Mouse (Mus musculus): ENCODE measurements around the gene Exd2. TPM values are rescaled to one million over a fixed set of nuclear protein-coding genes. Genes with fewer than 3 reads are reported as not detected.
"Not testable (repeated sequence)": the region's sequence is repeated elsewhere in the genome, so short reads cannot be mapped to it uniquely, and the experiment has no call there.

Exd2 gene
- 8.5 and 10.6 TPM in 2 replicates for polyA plus RNA-seq (2012; rRNA removed)

GRCm38 (mm10) chr12:80462942-80463651 is at the start of gene Exd2:
Gene Exd2 (plus strand): TSS chr12:80463095.
- peak; percentile 27 for DNase-seq (ENCODE audit: low read depth)

- DNase-seq (ENCODE audit: low read depth), result no peak
Observed at GRCm38 (mm10) chr12:80415100-80415499, 47.8 kb upstream of the Exd2 start.

GRCm38 (mm10) chr12:80427683-80428082 is 35.2 kb upstream of the Exd2 start:
- no peak for DNase-seq (ENCODE audit: low read depth)

- DNase-seq (ENCODE audit: low read depth), result no peak
Observed at GRCm38 (mm10) chr12:80433266-80433665, 29.6 kb upstream of the Exd2 start.

- no peak for DNase-seq (ENCODE audit: low read depth)
Observed at GRCm38 (mm10) chr12:80434601-80434960, 28.3 kb upstream of the Exd2 start.

DNA sequence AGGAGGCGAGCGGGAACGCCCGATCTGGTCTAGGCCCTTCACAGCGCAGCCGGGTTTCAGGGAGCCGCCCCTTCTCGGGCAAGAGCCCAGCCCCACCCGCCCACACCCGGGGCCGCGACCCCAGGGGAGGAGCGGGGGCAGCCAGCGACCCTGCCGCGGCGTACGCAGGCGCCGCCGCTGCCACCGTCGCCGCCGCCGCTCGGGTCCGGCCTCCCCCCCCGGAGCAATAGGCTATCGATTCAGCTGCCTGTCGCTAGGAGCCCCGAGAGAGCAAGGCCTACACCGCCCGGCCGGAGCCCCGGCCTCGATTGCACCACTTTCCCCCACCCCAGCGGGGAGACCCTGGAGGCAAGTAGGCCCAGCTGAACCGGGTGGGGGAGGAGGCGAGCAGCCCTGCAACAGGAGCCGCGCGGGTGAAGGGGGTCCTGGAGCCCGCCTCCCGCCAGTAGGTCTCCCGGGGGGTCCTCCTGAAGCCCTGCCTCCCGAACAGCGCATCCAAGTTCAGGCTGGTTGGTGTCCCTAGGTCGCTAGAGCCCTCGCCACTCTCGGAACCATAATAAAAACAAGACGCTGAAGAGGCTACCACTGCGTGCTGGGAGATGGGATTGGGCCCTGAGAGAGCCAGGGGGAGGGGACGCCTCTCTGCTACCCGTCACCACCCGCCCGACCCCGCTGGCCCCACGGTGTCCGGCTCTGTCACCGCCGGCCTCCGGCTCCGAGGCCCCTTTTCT is 27.8 kb upstream of the Exd2 start:
- no peak for DNase-seq (ENCODE audit: low read depth)

DNA sequence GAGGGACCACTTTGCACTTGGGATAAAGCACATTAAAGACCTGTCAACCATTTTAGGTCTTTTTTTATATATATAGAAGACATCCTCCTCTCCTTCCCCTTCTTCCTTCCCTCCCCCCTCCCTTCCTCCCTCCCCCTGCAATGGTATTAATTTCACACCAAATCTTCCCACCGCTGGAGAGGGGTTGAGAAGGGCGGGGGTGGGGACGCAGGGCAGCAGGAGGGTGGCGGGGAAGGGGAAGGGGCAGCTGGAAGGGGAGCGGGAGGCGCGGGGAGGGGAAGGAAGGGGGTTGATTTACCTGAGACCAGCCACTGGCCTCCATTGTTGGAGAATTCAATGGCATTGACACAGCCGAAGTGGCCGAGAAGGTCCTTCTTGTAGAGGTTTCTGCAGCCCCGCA is 27.0 kb upstream of the Exd2 start:
- no peak for DNase-seq (ENCODE audit: low read depth)

DNA sequence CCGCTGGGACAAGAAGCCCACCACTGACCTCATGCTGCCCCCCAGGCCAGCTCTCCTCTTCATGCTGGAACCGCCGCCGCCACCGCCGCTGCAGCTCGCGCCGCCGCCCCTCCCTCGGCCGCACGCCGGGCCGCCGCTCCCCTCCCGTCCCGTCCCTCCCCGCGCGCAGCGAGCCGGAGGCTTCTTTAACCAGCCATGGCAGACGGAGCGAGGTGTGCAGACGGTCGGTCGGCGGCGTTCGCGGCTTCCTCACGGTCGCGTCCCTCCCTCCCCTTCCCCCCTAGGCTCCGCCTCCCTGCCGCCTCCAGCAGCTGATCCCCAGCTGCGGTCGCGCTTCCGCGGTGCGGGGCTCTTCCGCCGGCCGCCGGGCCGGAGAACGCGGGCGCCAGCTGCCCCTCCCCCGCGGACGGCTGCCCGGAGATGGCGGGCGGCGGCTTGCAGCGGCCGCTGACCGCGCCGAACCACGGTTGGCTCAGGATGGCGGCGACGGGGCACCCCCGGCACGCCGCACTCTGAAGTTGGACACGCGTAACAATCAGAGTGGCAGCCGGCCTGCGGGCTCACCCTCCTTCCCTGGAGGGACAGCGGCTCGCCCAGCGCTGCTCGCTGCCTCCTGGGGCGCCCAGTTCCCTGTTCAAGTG is 26.4 kb upstream of the Exd2 start, which contains the start of gene Dcaf5:
Gene Dcaf5, minus strand, starts transcription at position 266 of the 641 bp plus-strand sequence.
- DNase-seq (ENCODE audit: low read depth), result no peak

DNA sequence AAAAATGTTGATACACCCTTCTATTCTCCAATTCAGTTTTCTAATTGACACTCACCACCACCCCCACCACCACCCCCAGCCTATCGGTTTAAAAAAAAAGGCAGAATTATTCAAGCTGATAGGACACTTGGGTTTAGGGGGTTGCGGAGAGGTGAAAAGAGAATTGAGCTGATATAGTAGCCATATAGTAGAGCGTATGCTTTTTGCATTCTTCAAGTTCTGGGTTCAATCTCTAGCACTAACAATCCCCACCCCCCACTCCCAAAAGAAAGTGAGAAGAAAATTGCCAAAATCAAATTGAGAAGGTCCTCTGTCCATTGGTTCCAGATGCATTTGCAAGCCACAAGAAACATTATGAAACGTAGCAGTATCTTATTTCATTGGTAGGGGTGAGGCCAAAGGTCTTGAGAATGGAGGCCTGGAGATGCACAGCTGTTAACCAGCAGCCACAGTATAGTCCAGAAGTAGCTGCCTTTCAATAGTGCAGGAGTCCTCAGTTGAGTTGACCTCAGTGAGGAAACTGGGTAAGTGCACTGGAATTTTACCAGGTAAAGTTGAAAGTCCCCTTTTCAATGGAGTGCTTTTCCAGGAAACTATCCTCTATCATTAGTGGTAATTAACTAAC is 25.7 kb upstream of the Exd2 start:
- DNase-seq (ENCODE audit: low read depth), result no peak

- no peak for DNase-seq (ENCODE audit: low read depth)
Observed at GRCm38 (mm10) chr12:80440957-80441356, 21.9 kb upstream of the Exd2 start.

DNA sequence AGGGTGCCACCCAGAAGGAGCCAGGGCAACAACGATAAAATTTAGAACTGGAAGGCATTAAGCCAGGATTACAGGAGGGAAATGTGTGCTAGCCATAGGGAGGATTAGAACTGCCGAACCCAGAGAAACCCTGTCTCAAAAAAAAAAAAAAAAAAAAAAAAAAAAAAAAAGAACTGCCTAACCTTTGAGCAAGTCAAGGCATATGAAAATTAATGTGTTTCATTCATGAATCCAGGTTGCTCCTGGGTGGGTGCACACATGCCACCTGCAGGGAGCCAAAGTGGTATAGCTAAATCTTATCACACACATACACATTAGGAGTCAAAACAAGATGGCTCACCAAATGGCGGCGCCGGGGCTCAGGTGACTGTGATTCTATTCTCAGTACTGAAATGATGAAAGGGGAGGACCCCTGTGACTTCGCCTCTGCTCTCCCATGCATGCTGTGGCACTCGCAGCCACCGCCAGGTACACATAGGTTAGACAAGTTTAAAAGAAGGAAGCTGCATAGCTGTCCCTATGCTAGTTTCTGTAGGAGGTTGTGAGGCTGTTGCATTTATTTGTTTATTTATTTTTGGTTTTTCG is 18.3 kb upstream of the Exd2 start:
- no peak for DNase-seq (ENCODE audit: low read depth)

- DNase-seq (ENCODE audit: low read depth), result no peak
Observed at GRCm38 (mm10) chr12:80453506-80453905, 9.4 kb upstream of the Exd2 start.

GRCm38 (mm10) chr12:80458033-80458432 is 4.9 kb upstream of the Exd2 start:
- no peak for DNase-seq (ENCODE audit: low read depth)

GRCm38 (mm10) chr12:80462292-80462896 is 501 bp upstream of the Exd2 start:
- not testable (repeated sequence) for DNase-seq (ENCODE audit: low read depth)

GRCm38 (mm10) chr12:80463666-80464269 is 873 bp downstream of the Exd2 start:
- DNase-seq (ENCODE audit: low read depth), result no peak

DNA sequence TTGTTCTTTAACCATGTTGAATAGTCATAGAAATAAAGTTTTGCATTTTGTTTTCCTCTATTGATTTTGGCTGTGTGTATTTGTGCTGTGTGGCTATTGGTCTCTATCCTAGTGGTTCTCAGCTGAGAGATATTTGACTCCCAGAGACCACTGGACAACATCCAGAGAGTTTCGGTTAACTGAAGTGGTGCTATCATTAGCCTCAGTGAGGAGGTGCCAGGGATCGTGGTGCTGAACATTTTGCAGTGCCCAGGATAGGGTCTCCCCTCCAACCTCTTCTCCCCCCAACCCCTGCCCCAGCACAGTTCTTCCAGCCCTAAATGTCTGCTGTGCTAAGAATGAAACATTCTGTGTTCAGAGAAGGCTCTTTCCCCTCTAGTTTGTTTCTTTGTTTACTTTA is 7.3 kb downstream of the Exd2 start:
- no peak for DNase-seq (ENCODE audit: low read depth)

DNA sequence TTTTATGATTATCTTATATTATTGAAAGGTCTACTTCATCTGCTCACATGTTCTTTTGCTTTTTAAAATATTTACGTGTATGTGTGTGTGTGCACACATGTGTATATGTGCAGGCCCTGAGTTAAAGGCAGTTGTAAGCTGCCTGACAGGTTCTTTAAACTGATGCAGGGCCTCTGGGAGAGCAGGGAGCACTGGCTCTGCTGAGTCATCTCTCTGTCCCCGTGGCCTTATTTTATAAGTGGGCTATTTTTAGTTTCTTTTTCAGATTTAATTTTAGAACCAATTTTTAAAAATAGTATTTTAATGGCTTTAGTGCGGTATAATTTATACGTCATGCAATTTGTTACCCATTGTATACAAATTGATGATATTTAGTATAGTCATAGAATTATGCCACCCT is 9.0 kb downstream of the Exd2 start:
- DNase-seq (ENCODE audit: low read depth), result no peak

DNA sequence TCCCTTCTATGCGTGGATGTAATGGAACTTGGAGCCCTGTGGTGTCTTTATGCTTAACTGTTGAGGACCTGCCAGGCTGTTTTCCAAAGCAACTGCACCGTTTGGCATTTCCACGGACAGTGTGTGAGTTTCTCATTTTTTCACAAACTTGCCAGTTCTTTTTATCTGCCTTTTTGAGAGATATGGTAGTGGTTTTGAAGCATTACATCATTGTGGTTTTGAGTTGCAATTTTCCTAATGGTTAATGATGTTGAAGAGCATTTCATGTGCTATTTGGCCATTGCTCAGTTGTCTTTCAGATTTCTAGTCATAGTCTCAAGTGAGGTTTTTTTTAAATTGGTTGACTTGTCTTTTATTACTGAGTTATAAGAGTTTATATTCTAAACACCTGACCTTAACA is 10.8 kb downstream of the Exd2 start:
- DNase-seq (ENCODE audit: low read depth), result no peak

GRCm38 (mm10) chr12:80479986-80480385 is 17.1 kb downstream of the Exd2 start:
- no peak for DNase-seq (ENCODE audit: low read depth)

DNA sequence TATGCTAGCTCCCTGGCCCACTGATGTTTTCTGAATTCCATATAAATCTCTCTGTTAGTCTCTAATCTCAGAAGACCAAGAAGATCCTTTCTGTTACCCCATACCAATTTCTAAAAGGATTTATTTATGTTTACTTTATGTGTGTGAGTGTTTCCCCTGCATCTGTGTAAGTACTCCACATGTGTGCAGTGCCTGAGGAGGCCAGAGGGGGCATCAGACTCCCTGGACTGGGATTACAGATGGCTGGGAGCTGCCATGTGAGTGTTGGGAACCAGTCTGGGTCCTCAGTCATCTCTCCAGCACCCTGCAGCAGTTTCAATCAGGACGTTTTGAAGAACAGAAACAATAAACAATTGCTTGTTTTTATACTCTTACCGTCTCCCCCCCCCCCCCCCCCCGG is 20.5 kb downstream of the Exd2 start:
- DNase-seq (ENCODE audit: low read depth), result no peak

- no peak for DNase-seq (ENCODE audit: low read depth)
Observed at GRCm38 (mm10) chr12:80493311-80493710, 30.4 kb downstream of the Exd2 start.
